Mouse (Mus musculus): ENCODE results near the gene Stim1.

- TF ChIP-seq CTCF (IDR thresholded peaks at IDR 0.05; ENCODE audit: low read depth, low read length): no peak
- no peak for TF ChIP-seq POLR2A (IDR thresholded peaks at IDR 0.05; ENCODE audit: extremely low read depth, insufficient read depth, low read length)
Measured at GRCm38 (mm10) chr7:102478425-102478824, 210.8 kb downstream of the Stim1 start.
